Mouse (Mus musculus) midbrain, embryonic 13.5 days (tissue): ENCODE measurements around the gene Tdrd7. TPM values are rescaled to one million over a fixed set of nuclear protein-coding genes. Genes with fewer than 3 reads are reported as not detected.

ENCODE experiments used
- ATAC-seq: fragments of 200-750 bp; cut with Nextera tagmentation; 2 replicates; pipeline ENCODE4 v1.8.0; 2017; ENCODE audit warnings: mild to moderate bottlenecking, moderate TSS enrichment, moderate library complexity
- H3K27ac ChIP-seq: fragments of 300-500 bp; sonication (generic); 2 replicates; pipeline ENCODE4 v1.5.1; 2015; ENCODE audit warnings: inconsistent platforms, mild to moderate bottlenecking, moderate library complexity
- H3K27me3 ChIP-seq: fragments of 300-500 bp; sonication (generic); 2 replicates; pipeline ENCODE4 v1.6.1; 2015; ENCODE audit warnings: mild to moderate bottlenecking, inconsistent platforms
- H3K36me3 ChIP-seq: fragments of 300-500 bp; sonication (generic); 2 replicates; pipeline ENCODE4 v1.6.1; 2015; ENCODE audit warnings: mild to moderate bottlenecking, inconsistent platforms
- H3K4me1 ChIP-seq: fragments of 300-500 bp; sonication (generic); replicated peaks from 2 replicates; pipeline ENCODE4 v1.6.1; 2015; ENCODE audit warnings: inconsistent platforms
- H3K4me2 ChIP-seq: fragments of 300-500 bp; sonication (generic); replicated peaks from 2 replicates; pipeline ENCODE4 v1.6.1; 2015; ENCODE audit warnings: moderate library complexity, mild to moderate bottlenecking, inconsistent platforms
- H3K4me3 ChIP-seq: fragments of 300-500 bp; sonication (generic); replicated peaks from 2 replicates; pipeline ENCODE4 v1.5.1; 2015; ENCODE audit warnings: mild to moderate bottlenecking, inconsistent platforms
- H3K9ac ChIP-seq: fragments of 300-500 bp; sonication (generic); replicated peaks from 2 replicates; pipeline ENCODE4 v1.6.1; 2015; ENCODE audit warnings: mild to moderate bottlenecking, inconsistent platforms
- H3K9me3 ChIP-seq: fragments of 300-500 bp; sonication (generic); 2 replicates; pipeline ENCODE4 v1.6.1; 2016; ENCODE audit warnings: mild to moderate bottlenecking, inconsistent platforms
- WGBS: fragments of 180-500 bp; shearing (Covaris S2); methylation state at CpG from one replicate; pipeline ENCODE4 v1.1.7; 2015; 5-methylcytosine and 5-hydroxymethylcytosine counted together
- polyA plus RNA-seq: library from polyadenylated mRNA; unstranded; fragments of >200 nt; fragmentation: Nextera tagmentation; extraction: Ambion mirVana; gene quantifications from 2 replicates; pipeline ENCODE4 v1.2.1, GENCODE M21; 2015

The Tdrd7 gene
- polyA plus RNA-seq, 1 experiment from 2014 or later = 15.7 TPM

- WGBS = 68% methylated on average over 4 of the region's 4 CpGs
- no peak overlapping the region for H3K4me2 ChIP-seq
- no peak overlapping the region for H3K4me3 ChIP-seq
- H3K9me3 ChIP-seq = no peaks in the 10 kb centered on the region
- no peaks in the 10 kb centered on the region for H3K27me3 ChIP-seq
- no peak for ATAC-seq
- 0 out of 2 replicates have a peak, but pooled peaks cover 6% of the 10 kb centered on the region for H3K4me1 ChIP-seq
- H3K27ac ChIP-seq = no peak overlapping the region
- H3K9ac ChIP-seq = no peak overlapping the region
- no peaks in the 10 kb centered on the region for H3K36me3 ChIP-seq
Observed at GRCm38 (mm10) chr4:46073736-46074135, 108.6 kb downstream of the Tdrd7 start.

GRCm38 (mm10) chr4:46075664-46076063 is 110.5 kb downstream of the Tdrd7 start:
- Histone ChIP-seq H3K27me3 (no peaks in the 10 kb centered on the region), H3K4me2 (no peak overlapping the region), H3K4me1 (no peaks in the 10 kb centered on the region), H3K9ac (no peak overlapping the region), H3K27ac (no peak overlapping the region), H3K4me3 (no peak overlapping the region), H3K9me3 (no peaks in the 10 kb centered on the region), H3K36me3 (no peaks in the 10 kb centered on the region)
- 87% methylated on average over 3 of the region's 3 CpGs for WGBS
- ATAC-seq = no peak

DNA sequence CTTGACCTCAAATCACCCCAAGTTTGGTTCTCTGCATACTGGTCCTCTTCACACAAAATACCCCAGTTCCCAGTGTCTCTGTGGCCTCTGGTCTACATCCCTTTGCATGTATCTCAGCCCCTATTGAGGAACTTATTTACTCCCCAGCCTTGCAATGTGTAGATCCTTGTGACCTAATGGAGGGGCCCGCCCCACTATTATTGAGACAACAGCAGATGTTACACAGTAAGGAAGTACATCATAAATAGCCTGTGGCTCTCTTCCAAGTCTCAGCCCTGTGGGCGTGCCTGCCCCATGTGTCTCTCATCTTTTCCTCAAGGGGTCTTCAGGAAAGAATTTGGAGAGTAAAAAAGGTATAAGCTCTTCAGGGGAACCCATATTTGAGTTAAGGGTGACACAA is 111.8 kb downstream of the Tdrd7 start:
- 78% methylated on average over 2 of the region's 2 CpGs for WGBS
- H3K4me3 ChIP-seq = no peak overlapping the region
- no peak overlapping the region for H3K4me2 ChIP-seq
- H3K4me1 ChIP-seq = no peaks in the 10 kb centered on the region
- no peak overlapping the region for H3K27ac ChIP-seq
- ATAC-seq = no peak
- no peaks in the 10 kb centered on the region for H3K9me3 ChIP-seq
- no peaks in the 10 kb centered on the region for H3K36me3 ChIP-seq
- no peaks in the 10 kb centered on the region for H3K27me3 ChIP-seq
- no peak overlapping the region for H3K9ac ChIP-seq

GRCm38 (mm10) chr4:46080261-46080660 is 115.1 kb downstream of the Tdrd7 start:
- 91% methylated on average over 4 of the region's 4 CpGs for WGBS
- ATAC-seq = no peak

DNA sequence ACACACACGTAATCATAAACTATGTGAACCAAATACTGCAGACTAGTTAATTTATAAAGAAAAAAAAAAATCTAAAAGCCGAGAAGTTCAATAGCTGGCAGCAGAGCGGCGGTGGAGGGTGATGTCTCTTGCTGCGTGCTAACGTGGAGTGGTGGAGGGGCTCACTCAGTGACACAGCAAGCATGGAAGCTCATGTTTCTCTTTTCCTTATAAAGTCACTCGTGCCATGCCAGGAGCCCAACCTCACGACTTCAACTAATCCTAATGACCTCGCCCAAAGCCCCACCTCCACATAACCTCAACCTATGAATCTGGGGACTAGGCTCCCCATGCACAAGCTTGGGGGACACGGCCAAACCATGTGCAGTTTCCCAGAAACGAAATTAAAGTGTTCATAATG is 117.4 kb downstream of the Tdrd7 start:
- H3K4me2 ChIP-seq = no peak overlapping the region
- H3K36me3 ChIP-seq = no peaks in the 10 kb centered on the region
- H3K27me3 ChIP-seq = no peaks in the 10 kb centered on the region
- 83% methylated on average over 11 of the region's 11 CpGs for WGBS
- H3K9ac ChIP-seq = no peak overlapping the region
- H3K9me3 ChIP-seq = no peaks in the 10 kb centered on the region
- no peak for ATAC-seq
- H3K4me3 ChIP-seq = no peak overlapping the region
- peaks cover 16% of the 10 kb centered on the region for H3K4me1 ChIP-seq
- H3K27ac ChIP-seq = no peak overlapping the region

More at GRCm38 (mm10) chr4:46080261-46080660, 115.1 kb downstream of the Tdrd7 start:
- peaks cover 11% of the 10 kb centered on the region for H3K4me1 ChIP-seq
- no peak overlapping the region for H3K4me2 ChIP-seq
- no peak overlapping the region for H3K9ac ChIP-seq
- H3K27ac ChIP-seq = no peak overlapping the region
- H3K4me3 ChIP-seq = no peak overlapping the region
- H3K9me3 ChIP-seq = no peaks in the 10 kb centered on the region
- no peaks in the 10 kb centered on the region for H3K27me3 ChIP-seq
- H3K36me3 ChIP-seq = no peaks in the 10 kb centered on the region

Other genes with a start within 250 kb of the Tdrd7 start
- gene Aldh1b1, start 166.3 kb upstream of the Tdrd7 start, polyA plus RNA-seq = 15.8 and 17.6 TPM in 2 replicates
- gene Igfbpl1, start 138.4 kb upstream of the Tdrd7 start, polyA plus RNA-seq = 69.9 and 83.3 TPM in 2 replicates
- 1.1 and 1.2 TPM in 2 replicates for gene Stra6l, start 116.7 kb upstream of the Tdrd7 start, polyA plus RNA-seq
- 0.14 and 0.43 TPM in 2 replicates for gene Ccdc180, start 75.0 kb upstream of the Tdrd7 start, polyA plus RNA-seq
- 0.39 and 0.76 TPM in 2 replicates for gene Tmod1, start 73.6 kb downstream of the Tdrd7 start, polyA plus RNA-seq
- 97.4 and 98.3 TPM in 2 replicates for gene Ncbp1, start 173.3 kb downstream of the Tdrd7 start, polyA plus RNA-seq
- 44.1 and 47.4 TPM in 2 replicates for gene Tstd2, start 173.4 kb downstream of the Tdrd7 start, polyA plus RNA-seq
- 35.8 and 36.4 TPM in 2 replicates for gene Xpa, start 231.0 kb downstream of the Tdrd7 start, polyA plus RNA-seq